Mouse (Mus musculus) liver, embryonic 14.5 days (tissue): Measurements from ENCODE around the gene Sowaha.

ENCODE experiments used
- CTCF ChIP-seq: IDR thresholded peaks from 2 replicates; pipeline ENCODE4 v1.5.1; 2016; ENCODE audit warnings: antibody characterized with exemption, low read depth, control low read depth
- EP300 ChIP-seq: IDR thresholded peaks from 2 replicates; pipeline ENCODE4 v1.6.1; 2016; ENCODE audit warnings: antibody characterized with exemption, low read depth

GRCm38 (mm10) chr11:53436338-53436737 lies 43.7 kb downstream of the Sowaha start:
- TF ChIP-seq CTCF (no peak), EP300 (no peak)
